Mouse (Mus musculus) olfactory bulb, adult 2 months (tissue): ENCODE results near the gene Zc3h10.

Experiments
- CTCF ChIP-seq: fragments of 200-500 bp; IDR thresholded peaks from 2 replicates; pipeline ENCODE4 v1.5.1; 2012; ENCODE audit warnings: low read depth, mild to moderate bottlenecking, low read length, moderate library complexity; ENCODE audit not compliant: insufficient read depth
- POLR2A ChIP-seq: fragments of 200-500 bp; IDR thresholded peaks from 2 replicates; pipeline ENCODE4 v1.6.1; 2012; ENCODE audit warnings: mild to moderate bottlenecking, low read depth, low read length, moderate library complexity; ENCODE audit not compliant: insufficient read depth

DNA sequence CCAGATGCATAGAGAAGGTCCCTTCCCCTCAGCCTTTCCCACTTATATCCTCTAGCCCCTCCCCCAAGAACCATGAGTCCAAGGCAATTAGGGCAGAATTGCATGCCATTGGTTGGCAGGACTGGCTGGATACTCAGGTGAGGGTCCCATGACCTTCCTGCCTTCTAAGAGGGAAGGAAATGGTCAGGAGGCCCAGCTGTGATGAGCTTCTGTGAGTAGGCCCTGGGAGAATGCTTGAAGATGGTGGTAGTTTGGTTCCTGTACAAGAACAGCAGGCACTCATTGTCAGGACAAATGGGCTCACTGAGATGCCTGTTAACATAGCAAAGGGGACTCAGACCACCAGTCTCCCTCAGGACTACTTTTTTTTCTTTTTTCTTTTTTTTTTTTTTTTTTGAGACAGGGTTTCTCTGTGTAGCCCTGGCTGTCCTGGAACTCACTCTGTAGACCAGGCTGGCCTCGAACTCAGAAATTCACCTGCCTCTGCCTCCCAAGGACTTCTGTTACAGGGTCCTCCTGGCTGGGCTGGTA lies 9.2 kb downstream of the Zc3h10 start:
- TF ChIP-seq CTCF (no peak), POLR2A (no peak)
